Mouse (Mus musculus) stomach, postnatal 0 days (tissue): ENCODE measurements around the gene Gulp1.

ENCODE experiments used
- CTCF ChIP-seq: IDR thresholded peaks from 2 replicates; pipeline ENCODE4 v1.5.1; 2016; ENCODE audit warnings: antibody characterized with exemption, low read depth, mild to moderate bottlenecking, moderate library complexity
- EP300 ChIP-seq: optimal IDR thresholded peaks from 2 replicates; pipeline ENCODE3; 2016; ENCODE audit warnings: antibody characterized with exemption

DNA sequence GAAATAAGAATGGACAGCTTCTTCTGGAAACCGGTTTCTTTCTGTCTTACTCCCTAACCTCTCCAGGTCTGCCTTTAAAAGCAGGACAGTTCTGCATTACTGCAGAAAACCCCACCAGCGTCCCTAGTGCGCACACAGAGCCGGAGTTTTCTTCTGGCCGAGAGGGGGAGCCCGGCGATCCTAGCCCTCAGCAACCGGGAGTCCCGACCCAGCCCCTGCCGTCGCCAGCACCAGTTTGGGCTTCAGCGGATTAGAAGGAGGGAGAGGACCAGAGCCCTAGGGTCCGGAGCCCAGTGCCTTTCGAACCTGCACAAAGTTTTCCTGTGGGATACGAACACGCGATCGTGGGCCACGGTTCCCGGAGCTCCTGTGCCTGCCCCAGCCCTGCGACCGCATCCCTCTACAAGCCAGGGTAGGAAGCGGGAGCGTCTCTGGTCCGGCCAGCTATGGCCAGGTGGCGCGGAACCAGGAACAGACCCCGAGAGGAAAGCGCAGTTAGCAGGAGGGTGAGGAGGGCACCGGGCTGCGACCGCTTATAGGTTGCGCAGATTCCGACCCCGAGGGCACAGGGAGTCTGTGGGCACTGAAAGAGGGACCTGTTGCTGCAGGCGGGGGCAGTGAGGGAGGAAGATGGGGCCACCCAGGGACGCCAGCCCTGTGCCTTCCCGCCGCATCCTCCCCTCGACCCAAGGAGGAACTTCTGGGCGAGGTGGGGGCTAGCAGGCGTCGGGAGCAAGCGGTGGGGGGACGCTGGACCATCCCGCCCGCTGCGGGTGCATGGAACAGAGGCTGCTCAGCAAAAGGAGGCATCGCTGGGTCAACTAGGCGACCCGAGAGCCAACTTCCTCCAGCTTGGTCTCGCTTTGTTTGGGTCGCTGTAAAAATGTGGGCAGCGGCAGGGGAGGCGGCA lies at the start of gene Gulp1:
- TF ChIP-seq EP300 (no peak), CTCF (peak; percentile 82)
